Mouse (Mus musculus) adrenal gland, adult (tissue): Measurements from ENCODE around the gene Cdk11b.
"Not testable (repeated sequence)": the region's sequence is repeated elsewhere in the genome, so short reads cannot be mapped to it uniquely, and the experiment has no call there.

Experiments
- DNase-seq, 2 experiments: peaks; one replicate each; pipeline ENCODE4 v3.0.0; 2022 to 2023; ENCODE audit warnings: low spot score in 1 of 2; ENCODE audit not compliant: inconsistent age in 2 of 2

Gene Cdk11b

GRCm38 (mm10) chr4:155603801-155604200, 20.9 kb upstream of the Cdk11b start:
- no peak for DNase-seq

- DNase-seq = no peak
Measured at GRCm38 (mm10) chr4:155605132-155605531, 19.5 kb upstream of the Cdk11b start.

DNA sequence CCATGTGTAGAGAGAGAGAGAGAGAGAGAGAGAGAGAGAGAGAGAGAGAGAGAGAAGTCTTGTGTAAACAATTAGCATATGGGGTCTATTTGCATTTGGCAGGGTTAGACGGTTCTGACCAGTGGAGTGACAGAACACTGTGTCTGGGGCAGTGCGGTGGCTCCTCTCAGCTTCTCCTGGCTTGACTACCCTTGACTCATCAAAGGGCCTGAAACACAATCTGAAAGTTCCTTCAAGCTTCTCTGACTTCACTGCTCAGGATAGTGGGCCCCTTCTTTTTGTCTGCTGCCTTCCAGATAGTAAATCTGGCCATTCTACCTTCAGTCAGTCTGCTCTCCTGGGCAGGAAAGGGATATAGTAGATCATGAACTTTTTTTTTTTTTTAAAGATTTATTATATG, 17.8 kb upstream of the Cdk11b start:
- DNase-seq = no peak

DNA sequence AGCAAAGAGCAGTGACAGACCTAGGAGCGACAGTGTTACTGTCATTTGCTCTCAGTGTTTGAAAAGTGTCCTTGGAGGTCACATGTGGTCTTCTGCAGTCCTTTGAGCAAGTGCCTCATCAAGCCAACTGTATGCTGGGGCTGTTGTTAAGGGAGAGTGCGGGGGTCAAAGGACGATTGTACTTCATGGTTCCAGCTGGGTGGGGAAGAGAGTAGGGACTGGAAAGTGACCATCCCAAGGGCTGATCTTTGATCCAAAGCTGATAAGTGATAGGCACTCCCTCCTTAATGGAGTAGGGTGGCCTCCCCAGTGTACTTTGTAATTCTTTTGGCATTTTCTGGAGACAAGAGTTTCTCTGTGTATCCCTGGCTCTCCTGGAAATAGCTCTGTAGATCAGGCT, 12.8 kb upstream of the Cdk11b start:
- no peak for DNase-seq

DNA sequence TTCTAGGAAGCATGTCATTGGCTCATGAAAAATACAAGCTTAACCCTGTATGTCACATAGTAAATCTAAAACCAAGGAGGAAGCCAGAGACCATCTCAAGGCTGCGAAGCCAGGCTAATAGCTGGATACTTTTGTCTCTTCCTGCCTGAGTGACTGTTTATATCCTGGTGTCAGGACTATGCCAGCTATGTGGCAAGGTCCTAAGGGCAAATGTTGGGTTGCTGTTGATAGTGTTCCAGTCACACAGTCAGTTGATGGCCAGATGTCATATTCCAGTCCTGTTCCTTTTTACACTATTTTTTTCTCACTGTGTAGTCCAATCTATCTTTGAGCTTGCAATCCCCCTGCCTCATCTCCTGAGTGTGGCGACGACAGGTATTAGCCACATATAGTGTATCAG, 11.4 kb upstream of the Cdk11b start:
- DNase-seq = no peak

DNA sequence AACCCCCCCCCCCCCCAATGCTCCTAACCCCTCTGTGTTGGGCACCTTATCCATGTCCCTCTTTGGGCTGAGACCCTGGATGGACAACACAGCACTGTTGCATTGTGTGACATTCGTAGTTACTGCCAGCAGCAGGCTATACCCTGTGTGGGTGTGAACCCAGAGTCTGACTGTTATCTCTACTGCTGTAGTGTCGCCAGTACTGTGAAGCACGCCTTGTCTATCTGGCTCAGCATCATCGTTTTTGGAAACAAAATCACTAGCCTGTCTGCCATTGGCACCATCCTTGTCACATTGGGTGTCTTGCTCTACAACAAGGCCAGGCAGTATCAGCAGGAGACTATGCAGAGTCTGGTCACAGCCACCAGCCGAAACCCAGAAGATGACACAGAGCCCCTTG, 6.3 kb upstream of the Cdk11b start:
- DNase-seq = no peak

GRCm38 (mm10) chr4:155630267-155630666, 5.6 kb downstream of the Cdk11b start:
- DNase-seq = no peak

DNA sequence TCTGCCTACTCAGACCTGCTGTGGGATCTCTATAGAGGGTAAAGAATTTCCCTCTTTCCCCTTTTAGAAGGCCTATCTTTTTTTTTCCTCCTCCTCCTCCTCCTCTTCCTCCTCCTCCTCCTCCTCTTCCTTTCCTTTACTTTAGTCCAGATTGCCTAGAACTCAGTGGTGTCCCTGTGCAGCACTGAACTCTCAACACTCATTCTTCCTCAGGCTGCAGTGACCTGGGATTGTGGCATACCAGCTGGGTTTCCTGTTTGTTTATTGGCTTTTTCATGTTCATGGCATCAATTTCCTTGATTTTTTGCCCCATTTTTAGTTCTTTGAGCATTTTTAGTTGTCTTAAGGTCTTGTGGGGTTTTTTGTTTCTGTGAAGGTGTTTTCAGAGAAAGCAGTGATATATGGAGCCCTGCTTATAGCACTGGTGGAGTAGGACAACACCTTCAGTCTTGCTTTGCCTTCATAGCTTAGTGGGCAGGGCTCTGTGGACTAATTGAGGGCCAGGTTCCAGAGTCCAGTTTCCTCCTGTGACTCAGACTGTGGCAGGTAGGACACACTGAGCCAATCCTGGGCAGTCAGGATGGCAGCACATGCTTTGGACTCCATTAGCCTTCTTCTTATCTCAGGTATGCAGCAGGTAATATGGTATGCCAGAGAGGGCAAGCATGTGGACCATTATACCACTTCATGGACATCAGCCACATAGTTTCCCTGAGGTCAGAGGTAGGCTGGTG, 11.3 kb downstream of the Cdk11b start:
- no peak for DNase-seq

DNA sequence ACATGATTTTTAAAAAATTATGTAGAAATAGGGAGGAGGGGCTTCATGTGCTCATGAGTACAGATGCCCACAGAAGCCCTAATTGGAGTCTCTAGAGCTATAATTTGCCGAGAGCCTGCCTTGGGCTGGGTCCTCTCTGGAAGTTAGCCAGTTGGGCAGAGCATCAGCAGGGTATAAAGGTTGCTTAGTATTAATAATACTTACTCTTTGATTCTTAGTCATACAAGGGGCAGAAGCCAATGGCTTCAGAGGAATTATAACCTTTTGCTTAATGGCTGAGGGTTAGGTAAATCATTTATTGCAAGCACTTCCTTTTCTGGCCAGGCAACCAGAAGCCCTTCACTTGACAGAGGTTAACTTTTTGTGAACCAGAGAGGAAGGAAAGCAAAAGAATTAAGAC, 18.9 kb downstream of the Cdk11b start:
- no peak for DNase-seq

- not testable (repeated sequence) for DNase-seq
Measured at GRCm38 (mm10) chr4:155645308-155645707, 20.7 kb downstream of the Cdk11b start, which contains the start of gene Gm10563. Gm10563 (minus strand) TSS chr4:155645408.

DNA sequence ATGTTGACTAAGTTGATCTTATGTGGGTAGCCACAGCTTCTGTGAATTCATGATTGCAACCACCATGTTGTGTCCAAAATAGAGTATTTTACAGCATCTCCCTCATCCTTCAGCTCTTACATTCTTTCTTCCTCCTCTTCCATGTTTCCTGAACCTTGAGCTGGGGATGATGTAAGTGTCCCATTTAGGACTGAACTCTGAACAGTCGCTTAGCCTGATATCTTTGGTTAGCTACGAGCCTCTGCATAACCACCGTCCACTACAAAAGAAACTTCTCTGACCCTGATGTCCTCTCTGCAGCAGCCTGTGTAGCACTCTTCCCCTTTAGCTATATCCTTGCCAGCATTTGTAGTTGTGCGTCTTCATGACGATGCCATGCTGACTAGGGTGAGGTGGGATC, 21.1 kb downstream of the Cdk11b start:
- DNase-seq = no peak

GRCm38 (mm10) chr4:155649355-155649754, 24.7 kb downstream of the Cdk11b start:
- DNase-seq = no peak

- peak in 1 of 2 experiments; percentile 39 for DNase-seq
Measured at GRCm38 (mm10) chr4:155651553-155652269, 27.1 kb downstream of the Cdk11b start.

GRCm38 (mm10) chr4:155652283-155653085, 27.8 kb downstream of the Cdk11b start:
- DNase-seq = peak in 1 of 2 experiments; percentile 31

DNA sequence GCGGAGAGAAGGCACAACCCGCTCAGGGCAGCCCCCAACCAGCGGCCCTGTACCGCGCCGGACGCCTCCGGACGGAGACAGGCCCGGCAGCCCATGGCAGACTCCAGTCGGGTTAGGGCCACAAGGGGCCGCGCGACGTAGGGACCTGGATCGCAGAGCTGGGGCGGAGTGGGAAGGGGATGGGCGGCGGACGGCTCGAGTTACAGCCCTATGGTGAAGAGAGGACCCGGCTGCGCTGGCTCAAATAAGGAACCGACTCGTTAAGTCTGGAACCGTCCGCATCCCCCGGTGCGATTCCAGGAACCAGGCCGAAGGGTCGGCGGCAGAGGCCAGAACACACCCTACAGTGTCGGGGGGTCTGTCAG, 28.4 kb downstream of the Cdk11b start, which contains the start of gene Mmp23:
Gene Mmp23 (minus strand): TSS at position 299 of the 365 bp plus-strand sequence.
- DNase-seq = peak in 1 of 2 experiments; percentile 61

GRCm38 (mm10) chr4:155653451-155654182, 29.0 kb downstream of the Cdk11b start:
- peak in 1 of 2 experiments; percentile 65 for DNase-seq

GRCm38 (mm10) chr4:155654183-155654455, 29.5 kb downstream of the Cdk11b start:
- DNase-seq = no peak

GRCm38 (mm10) chr4:155654456-155655298, 30.0 kb downstream of the Cdk11b start:
- DNase-seq = no peak

DNA sequence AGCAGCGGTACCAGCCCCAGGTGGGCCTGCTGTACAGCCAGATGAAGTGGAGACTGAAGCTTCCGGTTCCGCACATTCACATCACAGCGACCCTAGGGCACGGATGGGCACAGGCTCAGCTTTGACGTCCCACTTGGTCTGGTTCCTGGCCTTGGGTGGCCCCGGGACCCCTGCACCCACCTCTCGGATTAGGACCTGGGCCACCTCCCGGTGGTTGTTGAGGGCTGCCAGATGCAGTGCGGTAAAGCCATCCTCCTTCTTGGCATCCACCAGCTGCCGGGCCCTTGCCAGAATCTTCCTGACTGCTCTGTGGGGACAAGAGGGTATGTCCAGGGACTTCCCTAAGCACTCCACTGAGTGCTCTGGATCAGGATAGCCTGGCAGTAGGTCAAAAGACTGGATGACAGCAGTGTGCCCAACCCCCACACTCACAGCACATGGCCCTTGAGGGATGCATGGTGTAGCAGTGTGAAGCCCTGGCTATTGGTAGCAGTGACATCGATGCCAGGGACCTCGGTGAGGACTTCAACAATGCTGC, 31.6 kb downstream of the Cdk11b start:
- peak in 1 of 2 experiments; percentile 20 for DNase-seq

GRCm38 (mm10) chr4:155658961-155659360, 34.3 kb downstream of the Cdk11b start:
- no peak for DNase-seq
